Mouse (Mus musculus) heart, adult 2 months (tissue): ENCODE measurements around the gene Sema7a.

Experiments used
- CTCF ChIP-seq: fragments of 200-600 bp; IDR thresholded peaks from 2 replicates; pipeline ENCODE4 v1.8.1; 2022; ENCODE audit warnings: antibody characterized with exemption, mild to moderate bottlenecking, moderate library complexity
- EP300 ChIP-seq: fragments of 200-500 bp; IDR thresholded peaks from 2 replicates; pipeline ENCODE4 v1.6.1; 2011; ENCODE audit warnings: low read depth, low read length, control low read depth; ENCODE audit not compliant: insufficient read depth
- POLR2A ChIP-seq: fragments of 200-500 bp; IDR thresholded peaks from 2 replicates; pipeline ENCODE4 v1.6.1; 2011; ENCODE audit warnings: mild to moderate bottlenecking, low read depth, low read length, control low read depth; ENCODE audit not compliant: insufficient read depth

- TF ChIP-seq POLR2A (no peak), EP300 (no peak), CTCF (no peak)
Observed at GRCm38 (mm10) chr9:57999676-58000075, 59.8 kb downstream of the Sema7a start.
